Mouse (Mus musculus) adipocyte (in vitro differentiated cells): ENCODE measurements around the gene Tmprss3.

Experiments
- DNase-seq: peaks from one replicate; pipeline ENCODE4 v3.0.0-alpha.2; 2016; ENCODE audit warnings: low spot score

Gene Tmprss3

DNA sequence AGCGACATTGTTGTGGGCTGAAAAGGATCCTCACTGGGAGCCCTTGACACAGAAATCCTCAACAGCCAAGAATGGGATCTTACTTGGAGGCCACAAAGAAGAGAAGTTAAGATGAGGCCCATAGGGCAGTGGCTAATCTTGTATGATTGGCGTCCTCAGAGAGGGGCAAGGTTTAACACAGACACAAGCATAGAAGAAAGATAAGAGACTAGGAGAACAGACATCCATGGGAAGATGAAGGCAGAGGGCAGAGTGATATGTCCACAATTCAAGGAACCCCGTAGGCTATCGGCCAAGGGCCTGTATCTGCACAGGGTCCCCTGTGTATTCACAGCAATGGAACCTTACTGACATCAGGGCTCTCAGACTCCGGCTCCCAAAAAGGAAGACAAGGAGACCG lies 3.6 kb downstream of the Tmprss3 start:
- DNase-seq, result no peak

DNA sequence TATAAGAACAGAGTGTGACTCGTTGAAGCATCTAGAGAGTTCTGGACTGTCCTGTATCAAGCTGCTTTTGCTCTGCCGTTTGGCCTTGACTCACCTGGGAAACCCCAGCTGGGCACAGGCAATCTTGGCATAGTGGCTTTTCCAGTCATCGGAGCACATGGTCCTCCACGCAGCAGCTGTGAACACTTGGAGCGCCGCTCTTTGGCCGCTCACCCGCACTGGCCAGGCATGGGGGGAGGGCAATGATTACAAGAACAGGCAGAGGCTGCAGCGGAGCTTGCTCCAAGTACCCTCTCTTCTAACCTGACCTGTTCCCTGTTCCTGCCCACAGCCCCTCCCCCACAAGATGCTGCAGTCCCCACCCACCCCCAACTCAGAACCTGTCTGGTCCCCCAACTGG lies 5.4 kb downstream of the Tmprss3 start:
- DNase-seq, result no peak

DNA sequence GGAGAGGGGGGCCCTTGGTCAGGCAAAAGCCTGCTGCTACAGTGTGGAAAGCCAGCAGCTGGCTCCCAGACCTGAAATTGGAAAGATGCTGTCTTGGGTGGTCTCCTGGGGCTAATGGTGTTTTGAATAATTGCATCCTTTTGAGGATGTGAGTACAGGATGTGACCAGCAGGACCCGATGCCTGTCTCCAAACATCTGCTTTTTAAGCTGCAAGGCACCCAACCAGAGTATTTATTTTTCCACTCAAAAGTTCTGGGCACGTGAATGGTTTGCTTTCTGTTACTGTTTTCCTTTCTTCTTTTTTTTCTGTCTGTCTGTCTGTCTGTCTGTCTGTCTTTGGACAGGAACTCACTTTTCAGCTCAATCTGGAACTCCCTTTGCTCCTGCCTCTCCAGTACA lies 6.1 kb downstream of the Tmprss3 start:
- DNase-seq, result no peak

DNA sequence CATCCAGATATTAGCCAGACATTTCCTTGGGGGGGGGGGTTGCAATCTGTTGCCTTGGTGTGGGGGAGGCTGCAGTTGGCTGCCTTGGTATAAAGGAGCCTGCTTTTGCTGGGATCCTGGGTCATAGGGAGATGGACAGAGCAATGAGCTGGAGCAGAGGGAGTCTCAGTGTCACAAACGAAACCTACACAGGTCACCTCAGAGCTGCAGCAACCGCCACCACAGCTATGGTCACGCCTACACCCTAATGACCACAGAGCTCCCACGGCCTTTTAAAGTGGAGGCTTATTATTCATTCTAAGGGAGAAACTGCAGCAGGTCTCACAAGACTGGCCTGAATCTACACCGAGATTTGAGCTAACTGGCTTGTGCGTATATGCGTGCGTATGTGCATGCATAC lies 7.0 kb downstream of the Tmprss3 start:
- DNase-seq, result no peak

DNA sequence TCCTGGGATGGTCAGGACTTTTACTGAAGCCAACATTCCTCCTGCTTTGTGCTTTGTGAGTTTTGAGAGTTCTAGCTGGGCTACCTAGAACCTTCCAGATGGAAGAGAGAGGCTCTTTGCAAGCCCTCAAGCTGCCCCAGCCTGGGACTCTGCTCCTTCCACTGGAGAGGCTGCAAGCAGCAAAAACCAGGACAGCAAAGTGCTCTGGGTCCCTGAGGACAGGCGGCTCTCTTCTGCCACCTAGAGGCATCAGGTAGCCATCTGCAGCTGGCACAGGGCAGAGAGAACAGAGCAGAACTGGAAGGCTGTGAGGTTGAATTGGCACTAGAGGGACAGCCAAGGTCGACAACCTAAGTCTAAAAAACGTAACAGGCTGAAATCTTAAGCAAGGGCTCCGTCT lies 11.4 kb downstream of the Tmprss3 start:
- DNase-seq, result peak; percentile 74

DNA sequence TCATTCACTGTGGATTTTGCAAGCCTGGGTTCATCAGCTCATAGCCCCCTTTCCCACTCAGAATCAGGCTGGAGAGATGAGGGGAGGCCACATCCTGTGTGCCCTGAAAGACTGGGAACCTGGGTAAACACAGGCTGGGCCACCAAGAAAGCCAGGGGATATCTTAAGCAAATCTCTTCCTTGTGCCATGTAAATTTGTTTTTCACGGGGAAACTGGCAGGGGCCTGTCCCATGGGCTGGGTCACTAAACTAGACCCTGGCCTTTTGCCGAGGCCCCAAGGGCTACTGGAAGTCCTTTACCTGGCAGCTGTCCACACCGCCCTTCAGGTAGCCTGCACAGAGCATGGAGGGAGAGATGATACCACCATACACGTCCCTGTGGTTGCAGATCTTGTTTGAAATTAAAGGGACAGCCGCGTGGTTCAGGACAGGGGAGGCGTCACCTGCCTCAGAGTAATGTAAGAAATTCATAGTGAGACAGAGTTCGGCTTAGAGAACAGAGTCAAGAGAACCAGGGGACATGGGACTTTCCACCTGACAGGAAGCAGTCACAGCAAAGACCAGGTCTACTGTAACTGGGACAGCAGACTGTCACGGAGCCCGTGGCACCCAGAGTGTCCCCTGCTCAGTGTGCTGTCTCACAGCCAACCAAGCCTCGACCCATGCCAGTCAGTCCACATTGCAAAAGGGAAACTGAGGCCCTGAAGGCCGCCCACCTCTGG lies 14.3 kb downstream of the Tmprss3 start:
- DNase-seq, result no peak

DNA sequence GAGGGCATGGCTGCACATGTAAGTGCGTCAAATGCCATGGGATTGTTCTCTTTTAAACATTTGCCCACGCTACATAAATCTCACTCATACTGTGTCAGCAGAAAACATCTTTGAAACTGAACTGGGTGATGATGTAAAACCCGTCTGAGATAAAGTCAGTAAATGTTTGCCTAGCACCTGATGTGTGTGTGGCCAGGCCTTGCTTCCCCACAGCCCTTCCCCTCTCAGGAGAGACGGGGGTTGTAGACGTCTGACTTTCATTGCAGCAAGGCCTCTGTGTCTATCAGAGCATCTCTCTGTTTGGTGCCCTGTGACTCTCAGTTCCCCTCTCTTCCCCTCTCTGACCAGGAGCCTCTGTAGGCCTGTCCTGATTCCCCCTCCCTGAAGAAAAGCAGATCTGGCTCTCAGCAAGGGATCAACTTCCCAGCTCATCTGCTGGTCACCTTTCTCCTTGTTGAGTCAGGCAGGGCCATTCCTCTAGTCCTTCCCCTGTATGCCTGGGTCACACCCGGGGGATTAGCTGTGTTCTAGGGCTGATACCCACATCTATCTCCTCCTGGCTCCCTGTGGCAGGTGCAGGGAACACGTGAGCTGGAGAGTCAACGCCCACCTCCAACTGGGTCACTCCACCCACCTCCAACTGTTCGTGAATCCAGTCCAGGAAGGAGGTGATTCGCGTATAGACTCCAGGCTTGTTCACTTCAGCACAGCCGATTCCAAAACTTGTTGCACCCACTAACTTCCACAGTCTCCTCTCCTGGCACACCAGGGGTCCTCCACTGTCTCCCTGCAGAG lies 15.4 kb downstream of the Tmprss3 start:
- no peak for DNase-seq

DNA sequence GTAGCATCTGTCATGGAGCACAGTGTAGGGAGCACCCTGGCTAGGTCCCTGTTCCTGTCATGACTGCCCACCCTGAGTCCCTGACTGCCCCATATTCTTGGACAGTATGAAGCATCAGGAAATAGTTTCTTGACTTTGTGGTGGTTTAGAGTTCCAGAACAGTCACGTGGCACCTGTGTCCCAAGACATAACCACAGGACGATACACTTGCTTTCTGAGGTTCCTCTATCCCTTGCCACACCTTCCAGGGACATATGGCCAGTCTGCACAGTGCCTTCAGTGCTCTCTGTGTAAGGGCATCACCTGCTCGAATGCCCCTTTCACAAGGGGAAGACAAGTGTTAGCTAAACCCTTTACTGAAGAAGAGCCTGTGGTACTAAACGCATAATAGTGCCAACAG lies 17.3 kb downstream of the Tmprss3 start:
- no peak for DNase-seq

DNA sequence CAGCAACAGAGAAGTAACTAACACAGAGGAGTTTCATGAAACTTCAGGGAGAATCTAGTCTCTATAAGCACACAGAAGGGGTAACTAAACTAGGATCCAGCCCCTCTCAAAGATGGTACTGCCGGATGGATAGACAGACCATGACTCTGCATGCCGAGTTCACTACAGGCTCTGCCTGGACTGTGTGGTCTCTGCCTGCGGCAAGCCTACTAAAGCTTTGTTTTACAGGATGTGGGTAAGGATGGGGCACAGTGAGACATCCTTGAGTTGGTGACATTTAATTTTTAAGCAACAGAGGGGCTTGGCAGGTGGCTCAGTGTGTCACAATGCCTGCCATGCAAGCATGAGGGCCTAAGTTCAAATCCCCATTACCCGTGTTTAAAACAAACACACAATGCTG lies 22.5 kb downstream of the Tmprss3 start:
- DNase-seq, result no peak

DNA sequence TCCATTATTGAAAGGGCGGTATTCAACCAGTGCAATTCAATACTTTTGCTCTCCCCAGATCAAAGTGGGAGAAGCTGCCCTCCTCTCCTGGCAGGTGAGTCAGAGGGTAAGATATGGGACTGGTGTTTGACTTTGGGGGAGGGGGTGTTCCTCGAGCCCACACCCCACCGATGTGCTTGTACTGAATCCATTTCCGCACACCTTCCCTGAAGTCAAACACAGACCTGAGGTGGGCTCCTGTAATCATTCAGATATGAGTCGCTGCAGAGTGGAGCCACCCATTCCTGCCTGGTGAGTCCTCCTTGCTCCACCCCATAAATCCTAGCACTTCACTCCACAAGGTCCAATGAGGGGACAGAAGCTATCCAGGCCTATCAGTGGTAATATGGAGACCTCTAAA lies 29.0 kb downstream of the Tmprss3 start:
- no peak for DNase-seq

DNA sequence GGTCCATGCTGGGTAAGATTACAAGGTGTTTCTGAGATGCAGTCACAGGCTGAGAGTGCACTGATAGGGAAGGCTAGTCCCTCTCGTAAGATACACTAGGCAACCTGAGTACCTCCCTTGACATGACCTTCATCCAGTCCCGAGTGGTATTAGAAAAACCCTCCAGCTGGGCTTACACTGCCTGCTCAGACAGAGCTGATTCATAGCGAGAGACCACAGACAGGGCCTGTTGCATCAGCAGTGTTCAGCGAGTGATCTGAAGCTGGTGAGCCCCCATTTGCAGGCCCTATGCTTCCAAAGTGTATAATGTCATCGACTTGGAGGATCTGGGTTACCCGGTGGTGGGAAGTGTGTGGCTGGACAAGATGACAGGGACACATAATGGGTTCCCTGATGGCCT lies 33.6 kb downstream of the Tmprss3 start, which contains the start of gene Tff1:
TSS of gene Tff1 (minus strand) at position 151 of the 400 bp plus-strand sequence.
- no peak for DNase-seq

DNA sequence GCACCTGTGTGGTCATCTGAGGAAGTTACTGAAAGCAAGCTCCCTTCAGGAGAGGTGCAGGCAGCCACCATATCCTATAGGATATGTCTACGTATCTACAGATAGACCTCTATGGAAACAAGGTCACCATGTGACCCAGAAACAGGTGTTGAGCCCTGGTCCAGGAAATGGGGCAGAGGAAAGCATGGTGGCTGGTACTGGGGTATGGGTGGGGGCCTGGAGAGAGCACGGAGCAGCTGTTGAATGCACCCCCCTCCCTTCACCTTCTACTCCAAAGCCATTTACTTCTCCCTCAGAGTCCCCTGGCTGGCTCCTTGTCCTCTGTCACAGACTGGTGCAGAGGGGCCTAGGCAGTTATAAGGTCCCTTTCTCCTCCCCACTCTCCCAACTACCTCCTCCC lies 35.0 kb downstream of the Tmprss3 start:
- DNase-seq, result no peak

DNA sequence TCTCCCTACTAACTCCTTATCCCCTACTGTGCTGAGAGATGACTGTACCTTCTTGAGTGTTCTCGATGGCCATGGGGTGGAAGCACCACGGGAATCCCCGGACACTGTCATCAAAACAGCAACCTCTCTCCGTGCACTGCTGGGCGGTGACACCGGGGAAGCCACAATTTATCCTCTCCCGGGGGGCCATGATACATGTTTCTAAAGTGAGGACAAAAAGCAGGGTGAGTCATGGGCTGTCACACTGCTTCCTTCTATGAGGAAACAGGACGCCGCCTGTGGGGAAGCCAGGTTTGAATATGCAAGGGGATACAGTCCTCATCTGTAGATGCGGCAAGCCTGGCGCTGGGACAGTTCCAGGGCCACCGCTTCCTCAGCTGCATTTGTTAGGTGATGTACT lies 36.2 kb downstream of the Tmprss3 start:
- DNase-seq, result no peak

DNA sequence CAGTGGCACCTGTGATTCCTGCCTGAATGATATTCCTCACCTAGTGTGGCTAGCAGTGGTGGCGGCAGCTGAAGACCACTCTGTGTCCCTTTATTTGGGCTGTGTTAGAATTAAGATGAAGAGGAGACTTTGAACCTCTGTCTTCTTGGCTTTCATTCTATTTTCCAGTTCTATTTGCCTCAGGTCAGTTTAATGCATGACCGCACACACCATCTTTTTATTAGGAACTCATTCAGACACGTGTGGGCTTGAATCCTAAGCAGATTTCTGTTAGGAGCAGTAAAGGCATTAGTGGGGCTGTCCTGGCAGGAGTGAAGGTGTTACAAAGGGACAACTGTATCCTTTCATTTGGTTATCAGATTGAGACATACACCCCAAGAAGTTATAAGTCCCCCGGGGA lies 38.5 kb downstream of the Tmprss3 start:
- no peak for DNase-seq

DNA sequence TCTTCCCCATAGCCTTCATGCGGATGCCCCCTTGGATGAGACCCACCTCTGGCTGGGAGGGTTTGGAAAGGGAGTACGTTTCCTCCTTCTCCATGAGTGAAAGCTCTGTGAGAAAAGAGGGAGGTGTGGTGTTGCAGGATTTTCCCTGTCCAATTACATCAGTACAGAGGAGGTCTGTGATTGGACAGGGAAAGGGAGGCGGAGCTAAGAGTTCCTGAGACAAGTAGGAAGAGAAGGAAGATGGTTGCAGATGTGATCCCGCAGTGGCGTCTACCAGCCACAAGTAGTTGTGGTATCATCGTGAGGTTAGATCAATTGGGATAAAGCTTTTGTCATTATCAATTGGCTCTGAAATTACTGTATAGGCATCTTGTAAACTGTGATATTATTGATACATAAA lies 40.9 kb downstream of the Tmprss3 start:
- DNase-seq, result no peak

DNA sequence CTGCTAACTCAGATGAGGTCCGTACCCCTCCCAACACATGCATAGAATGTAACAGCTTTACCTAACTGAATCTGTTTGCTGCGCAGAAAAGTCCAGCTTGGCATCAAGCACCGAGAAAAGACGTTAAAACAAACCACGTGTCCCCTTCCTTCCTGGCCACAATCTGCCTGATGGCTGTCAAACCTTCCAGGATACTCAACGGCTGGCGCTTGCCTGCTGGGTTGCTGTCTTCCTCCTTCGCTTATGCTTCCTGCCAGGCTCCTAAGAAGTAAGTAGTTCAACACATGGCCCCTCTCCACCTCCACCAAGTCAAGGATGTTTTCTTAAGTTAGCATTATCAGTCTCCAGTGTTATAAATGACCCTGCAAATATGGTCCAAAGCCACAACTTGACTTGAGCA lies 45.0 kb downstream of the Tmprss3 start:
- no peak for DNase-seq

DNA sequence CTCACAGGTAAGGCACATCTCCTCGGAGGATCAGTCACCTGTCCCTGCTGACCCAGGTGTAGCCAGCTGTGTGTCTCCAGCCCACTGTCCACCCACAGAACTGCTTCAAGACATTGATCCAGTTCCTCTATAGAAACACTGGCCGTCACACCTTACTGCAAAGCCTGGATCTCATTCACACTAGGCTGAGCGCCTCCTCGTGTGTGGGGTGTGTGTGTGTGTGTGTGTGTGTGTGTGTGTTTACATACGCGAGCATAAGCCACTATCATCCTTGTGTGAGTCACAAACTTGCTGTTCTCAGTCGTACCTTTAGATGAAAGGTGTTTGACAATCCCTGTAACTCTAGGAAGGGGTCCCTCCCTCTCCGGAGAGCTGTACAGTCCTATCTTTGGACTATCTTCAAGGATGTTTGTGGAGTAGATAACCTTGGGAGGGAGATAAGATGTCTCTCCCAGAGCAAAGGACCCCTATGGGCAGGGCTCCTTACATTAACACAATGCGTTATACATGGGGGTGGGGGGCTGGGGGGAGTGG lies 45.7 kb downstream of the Tmprss3 start:
- DNase-seq, result no peak

DNA sequence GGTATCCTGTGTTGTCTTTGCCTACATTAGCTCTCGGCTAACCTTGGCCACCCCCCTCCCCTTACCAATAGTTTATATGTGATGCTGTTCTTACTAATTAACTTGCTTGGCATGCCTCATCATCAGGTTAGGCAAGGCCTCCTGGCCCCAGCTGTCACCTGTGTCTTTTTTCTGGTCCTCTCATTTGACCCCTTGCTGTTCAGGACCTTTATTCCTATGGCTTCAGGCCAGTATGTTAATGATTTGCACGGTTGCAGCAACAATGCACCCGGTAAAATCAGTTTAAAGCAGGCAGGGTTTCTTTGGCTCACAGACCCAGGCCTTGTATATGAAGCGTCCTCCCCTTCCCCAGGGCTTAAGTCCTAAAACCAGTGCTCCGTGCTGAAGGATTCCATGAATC lies 46.3 kb downstream of the Tmprss3 start:
- no peak for DNase-seq

DNA sequence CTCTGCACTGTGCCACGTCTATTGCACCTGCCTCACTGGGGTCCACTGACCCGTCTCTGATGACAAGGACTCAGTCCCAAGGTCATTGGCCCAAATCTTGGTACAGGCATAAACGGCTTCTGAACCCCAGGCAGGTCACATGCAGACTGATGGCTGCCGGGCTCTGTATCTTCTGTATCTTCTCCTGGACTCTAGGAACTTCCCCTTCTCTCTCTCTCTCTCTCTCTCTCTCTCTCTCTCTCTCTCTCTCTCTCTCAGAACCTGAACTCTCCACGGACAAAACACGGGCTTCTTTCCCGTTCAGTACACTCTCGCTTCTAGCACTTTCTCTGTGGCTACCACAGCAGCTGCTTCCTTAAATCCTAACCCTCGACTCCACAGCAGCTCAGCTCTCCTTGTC lies 52.8 kb downstream of the Tmprss3 start:
- no peak for DNase-seq

DNA sequence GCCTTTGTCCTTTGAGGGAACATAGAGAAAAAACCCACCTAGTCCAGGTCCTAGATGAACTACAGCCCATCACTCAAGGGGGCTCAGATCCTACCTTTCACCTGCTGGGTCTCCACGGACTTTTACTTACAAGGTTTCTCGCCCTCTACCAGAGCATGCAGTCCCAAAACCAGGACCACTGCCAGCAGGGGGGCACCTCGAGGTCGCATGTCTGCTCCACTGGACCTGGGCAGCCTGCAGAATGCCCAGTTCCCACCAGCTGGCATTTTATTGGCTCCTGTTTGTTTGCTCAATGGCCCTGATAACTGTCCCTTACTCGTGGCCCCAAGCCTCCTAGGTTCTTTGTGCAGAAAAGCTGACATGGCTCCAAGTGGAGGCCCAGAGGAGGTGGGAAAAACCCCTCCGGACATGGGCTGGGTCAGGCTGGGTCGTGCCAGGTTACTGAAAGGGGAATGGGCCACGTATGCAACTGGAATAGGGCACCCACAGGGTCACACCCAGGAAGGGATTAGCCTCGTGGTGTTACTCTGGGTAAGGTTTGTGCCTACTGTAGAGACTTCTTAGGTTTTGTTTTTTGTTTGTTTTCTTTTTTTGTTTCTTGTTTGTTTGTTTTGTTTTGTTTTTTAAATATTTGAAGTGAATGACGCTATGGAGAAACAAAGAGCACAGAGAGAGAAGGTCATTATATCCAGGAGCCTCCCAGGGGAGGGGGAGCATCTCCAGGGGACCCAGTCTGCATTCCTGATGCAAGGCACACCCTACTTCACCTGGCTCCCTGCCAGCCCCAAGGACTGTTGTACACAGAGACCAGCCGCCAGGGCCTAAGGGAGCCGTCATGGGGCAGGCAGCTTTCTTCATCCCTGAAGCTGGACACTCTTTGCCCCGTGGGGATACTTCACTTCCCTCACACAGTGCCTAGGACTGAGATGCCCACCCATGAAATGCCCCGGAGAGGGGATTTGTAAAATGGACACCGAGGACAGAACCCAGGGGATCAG lies 54.4 kb downstream of the Tmprss3 start, which contains the start of gene Tff2:
TSS of gene Tff2 (minus strand) at position 243 of the 998 bp plus-strand sequence.
- no peak for DNase-seq

DNA sequence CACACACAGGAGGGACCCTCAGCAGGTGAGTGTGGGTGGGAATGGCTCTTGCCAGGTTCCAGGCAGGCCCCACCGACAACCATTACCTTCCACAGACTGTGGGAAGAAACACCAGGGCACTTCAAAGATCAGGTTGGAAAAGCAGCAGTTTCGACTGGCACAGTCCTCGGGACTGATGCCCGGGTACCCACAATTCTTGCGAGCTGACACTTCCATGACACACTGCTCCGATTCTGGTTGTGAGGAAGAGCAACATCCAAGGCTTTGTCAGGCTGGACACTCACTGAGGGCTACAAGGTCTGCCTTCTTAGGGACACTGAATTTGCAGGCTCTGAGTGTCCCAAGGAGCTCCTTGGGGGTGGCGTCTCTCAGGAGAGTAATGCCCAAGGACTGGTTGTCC lies 56.7 kb downstream of the Tmprss3 start:
- DNase-seq, result no peak

DNA sequence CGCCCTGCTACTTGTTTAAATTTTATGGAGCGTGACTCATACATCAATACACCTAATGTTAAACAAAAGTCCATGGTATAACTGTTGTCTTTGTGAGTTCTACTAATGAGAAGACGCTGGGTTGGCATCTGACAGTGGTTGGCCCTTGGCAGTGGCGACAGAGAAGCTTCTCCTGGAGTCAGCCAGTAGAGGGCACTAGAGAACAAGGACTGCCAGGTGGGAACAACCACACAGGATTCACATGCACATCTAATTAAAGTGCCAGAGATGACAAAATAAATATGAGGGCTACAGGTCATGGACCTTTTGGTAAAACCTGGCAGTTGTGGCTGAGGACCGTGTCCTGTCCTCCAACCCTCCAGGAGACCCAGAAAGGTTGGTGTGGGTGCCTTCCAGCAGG lies 60.4 kb downstream of the Tmprss3 start:
- DNase-seq, result peak; percentile 67
